Mouse (Mus musculus) MEL (cell line): ENCODE data around the gene Prkci. TPM values are rescaled to one million over a fixed set of nuclear protein-coding genes. Genes with fewer than 3 reads are reported as not detected.

Experiments
- DNase-seq: peaks from one replicate; pipeline ENCODE4 v3.0.0; 2011; ENCODE audit warnings: low read depth, low spot score
- H3K27ac ChIP-seq: 2 replicates; pipeline ENCODE4 v1.5.1; 2012; ENCODE audit warnings: low read depth, mild to moderate bottlenecking, control low read depth, low read length, moderate library complexity; ENCODE audit not compliant: control insufficient read depth
- H3K27me3 ChIP-seq, 2 experiments: fragments of 150-350 bp in 1 of 2; sonication (generic) in 1 of 2; 2 replicates each; pipeline ENCODE4 v1.6.1; 2012; ENCODE audit warnings: low read length in 2 of 2, mild to moderate bottlenecking in 2 of 2, improper control_type of control experiment in 1 of 2, moderate library complexity in 1 of 2; ENCODE audit not compliant: insufficient read depth in 2 of 2, control insufficient read depth in 1 of 2
- H3K36me3 ChIP-seq, 2 experiments: 2 replicates each; pipeline ENCODE4 v1.6.1; 2012 to 2014; ENCODE audit warnings: low read length in 2 of 2, improper control_type of control experiment in 1 of 2, inconsistent platforms in 1 of 2, mild to moderate bottlenecking in 1 of 2; ENCODE audit not compliant: insufficient read depth in 2 of 2, control insufficient read depth in 1 of 2
- H3K4me1 ChIP-seq, 2 experiments: fragments of 150-350 bp in 1 of 2; sonication (generic) in 1 of 2; 2 replicates each; pipeline ENCODE4 v1.6.1; 2012; ENCODE audit warnings: low read length in 2 of 2, improper control_type of control experiment in 1 of 2, mild to moderate bottlenecking in 1 of 2; ENCODE audit not compliant: insufficient read depth in 2 of 2, control insufficient read depth in 1 of 2
- H3K4me3 ChIP-seq, 2 experiments: fragments of 150-350 bp in 1 of 2; sonication (generic) in 1 of 2; 2 replicates each; pipeline ENCODE4 v1.5.1; 2012; ENCODE audit warnings: low read depth in 2 of 2, low read length in 2 of 2, mild to moderate bottlenecking in 2 of 2, moderate library complexity in 2 of 2, control low read depth in 1 of 2, improper control_type of control experiment in 1 of 2; ENCODE audit not compliant: control insufficient read depth in 1 of 2, insufficient read depth in 1 of 2
- H3K79me2 ChIP-seq: 2 replicates; pipeline ENCODE4 v1.6.1; 2012; ENCODE audit warnings: mild to moderate bottlenecking, low read length, moderate library complexity; ENCODE audit not compliant: control insufficient read depth, poor library complexity, insufficient read depth
- H3K9ac ChIP-seq: 2 replicates; pipeline ENCODE4 v1.6.1; 2012; ENCODE audit warnings: low read depth, mild to moderate bottlenecking, control low read depth, low read length, moderate library complexity; ENCODE audit not compliant: control insufficient read depth, poor library complexity, severe bottlenecking
- H3K9me3 ChIP-seq: fragments of 150-350 bp; sonication (generic); replicated peaks from 2 replicates; pipeline ENCODE4 v1.6.1; 2012; ENCODE audit warnings: mild to moderate bottlenecking, low read length, improper control_type of control experiment, moderate library complexity; ENCODE audit not compliant: insufficient read depth
- BHLHE40 ChIP-seq: IDR thresholded peaks from 2 replicates; pipeline ENCODE4 v1.6.1; 2012; ENCODE audit warnings: low read depth, mild to moderate bottlenecking, inconsistent platforms, low read length, improper control_type of control experiment, borderline replicate concordance
- CHD1 ChIP-seq: IDR thresholded peaks from 2 replicates; pipeline ENCODE4 v1.6.1; 2012; ENCODE audit warnings: low read depth, mild to moderate bottlenecking, inconsistent platforms, low read length, improper control_type of control experiment
- CHD2 ChIP-seq: IDR thresholded peaks from 2 replicates; pipeline ENCODE4 v1.6.1; 2011; ENCODE audit warnings: low read length, improper control_type of control experiment
- EP300 ChIP-seq, 2 experiments: IDR thresholded peaks; 2 replicates each; pipeline ENCODE4 v1.6.1; 2011; ENCODE audit warnings: improper control_type of control experiment in 2 of 2, low read length in 2 of 2, low read depth in 1 of 2, mild to moderate bottlenecking in 1 of 2
- GABPA ChIP-seq: IDR thresholded peaks from 2 replicates; pipeline ENCODE4 v1.6.1; 2012; ENCODE audit warnings: low read depth, mild to moderate bottlenecking, inconsistent platforms, low read length, improper control_type of control experiment, moderate library complexity
- GATA1 ChIP-seq: IDR thresholded peaks from 2 replicates; pipeline ENCODE4 v1.6.1; 2011; ENCODE audit warnings: low read depth, low read length, improper control_type of control experiment
- JUND ChIP-seq: IDR thresholded peaks from 2 replicates; pipeline ENCODE4 v1.6.1; 2011; ENCODE audit warnings: low read depth, mild to moderate bottlenecking, improper control_type of control experiment, low read length
- KAT2A ChIP-seq: conservative IDR thresholded peaks from 2 replicates; pipeline ENCODE4 v1.6.1; 2012; ENCODE audit warnings: low read depth, low read length, improper control_type of control experiment, inconsistent platforms
- MAZ ChIP-seq: IDR thresholded peaks from 2 replicates; pipeline ENCODE4 v1.6.1; 2012; ENCODE audit warnings: low read depth, mild to moderate bottlenecking, inconsistent platforms, low read length, improper control_type of control experiment
- MEF2A ChIP-seq: IDR thresholded peaks from 2 replicates; pipeline ENCODE4 v1.6.1; 2014; ENCODE audit warnings: low read depth, mild to moderate bottlenecking, inconsistent platforms, low read length, improper control_type of control experiment; ENCODE audit not compliant: poor library complexity, insufficient replicate concordance, severe bottlenecking; ENCODE audit errors: extremely low read depth
- MXI1 ChIP-seq: IDR thresholded peaks from 2 replicates; pipeline ENCODE4 v1.6.1; 2011; ENCODE audit warnings: mild to moderate bottlenecking, low read depth, low read length, improper control_type of control experiment
- MYB ChIP-seq: IDR thresholded peaks from 2 replicates; pipeline ENCODE4 v1.6.1; 2011; ENCODE audit warnings: mild to moderate bottlenecking, low read depth, low read length, improper control_type of control experiment
- MYC ChIP-seq: IDR thresholded peaks from 2 replicates; pipeline ENCODE4 v1.6.1; 2011; ENCODE audit warnings: low read depth, mild to moderate bottlenecking, low read length, improper control_type of control experiment, moderate library complexity
- NELFE ChIP-seq: IDR thresholded peaks from 2 replicates; pipeline ENCODE4 v1.6.1; 2011; ENCODE audit warnings: low read depth, low read length, improper control_type of control experiment
- POLR2A ChIP-seq, 2 experiments: IDR thresholded peaks; 2 replicates each; pipeline ENCODE4 v1.6.1; 2011 to 2012; ENCODE audit warnings: low read length in 2 of 2, mild to moderate bottlenecking in 2 of 2, control low read depth in 1 of 2, improper control_type of control experiment in 1 of 2, low read depth in 1 of 2, moderate library complexity in 1 of 2; ENCODE audit not compliant: control insufficient read depth in 1 of 2, insufficient read depth in 1 of 2, poor library complexity in 1 of 2
- RAD21 ChIP-seq: IDR thresholded peaks from 2 replicates; pipeline ENCODE4 v1.6.1; 2011; ENCODE audit warnings: mild to moderate bottlenecking, low read depth, low read length, improper control_type of control experiment
- RCOR1 ChIP-seq: IDR thresholded peaks from 2 replicates; pipeline ENCODE4 v1.6.1; 2012; ENCODE audit warnings: low read depth, mild to moderate bottlenecking, inconsistent platforms, low read length, improper control_type of control experiment
- TAL1 ChIP-seq: IDR thresholded peaks from 2 replicates; pipeline ENCODE4 v1.6.1; 2012; ENCODE audit warnings: mild to moderate bottlenecking, inconsistent platforms, low read length, moderate library complexity, mixed read lengths
- TBP ChIP-seq: IDR thresholded peaks from 2 replicates; pipeline ENCODE4 v1.8.0; 2011; ENCODE audit warnings: low read depth, low read length, improper control_type of control experiment
- TCF12 ChIP-seq: IDR thresholded peaks from 2 replicates; pipeline ENCODE4 v1.6.1; 2014; ENCODE audit warnings: low read depth, mild to moderate bottlenecking, inconsistent platforms, low read length, improper control_type of control experiment, moderate library complexity
- USF1 ChIP-seq: IDR thresholded peaks from 2 replicates; pipeline ENCODE4 v1.6.1; 2014; ENCODE audit warnings: low read depth, mild to moderate bottlenecking, inconsistent platforms, low read length, improper control_type of control experiment, moderate library complexity
- ZC3H11A ChIP-seq: IDR thresholded peaks from 2 replicates; pipeline ENCODE4 v1.6.1; 2012; ENCODE audit warnings: low read depth, mild to moderate bottlenecking, inconsistent platforms, low read length, improper control_type of control experiment
- ZKSCAN1 ChIP-seq: IDR thresholded peaks from 2 replicates; pipeline ENCODE4 v1.6.1; 2012; ENCODE audit warnings: low read depth, mild to moderate bottlenecking, inconsistent platforms, low read length, improper control_type of control experiment, moderate library complexity
- ZNF384 ChIP-seq: IDR thresholded peaks from 2 replicates; pipeline ENCODE4 v1.6.1; 2012; ENCODE audit warnings: low read depth, mild to moderate bottlenecking, inconsistent platforms, low read length, improper control_type of control experiment
- polyA plus RNA-seq, 2 experiments: library from polyadenylated mRNA; stranded (reverse) in 1 of 2; unstranded in 1 of 2; fragments of >175 nt in 1 of 2; fragments of >200 nt in 1 of 2; gene quantifications; 2 replicates each; pipeline versions ENCODE4 v1.2.1 to v1.2.4; 2012; ENCODE audit warnings: low replicate concordance in 2 of 2, low read depth in 1 of 2; ENCODE audit not compliant: insufficient read length in 2 of 2, insufficient read depth in 1 of 2, missing spikeins in 1 of 2
- total RNA-seq: library from RNA; depleted of rRNA; stranded (reverse); fragments of 300-350 nt; gene quantifications from 2 replicates; pipeline ENCODE4 v1.2.3, GENCODE M21; 2012

Prkci gene
- total and polyA plus RNA-seq, 3 experiments: 9.0 to 18.3 TPM; not detected in 1

DNA sequence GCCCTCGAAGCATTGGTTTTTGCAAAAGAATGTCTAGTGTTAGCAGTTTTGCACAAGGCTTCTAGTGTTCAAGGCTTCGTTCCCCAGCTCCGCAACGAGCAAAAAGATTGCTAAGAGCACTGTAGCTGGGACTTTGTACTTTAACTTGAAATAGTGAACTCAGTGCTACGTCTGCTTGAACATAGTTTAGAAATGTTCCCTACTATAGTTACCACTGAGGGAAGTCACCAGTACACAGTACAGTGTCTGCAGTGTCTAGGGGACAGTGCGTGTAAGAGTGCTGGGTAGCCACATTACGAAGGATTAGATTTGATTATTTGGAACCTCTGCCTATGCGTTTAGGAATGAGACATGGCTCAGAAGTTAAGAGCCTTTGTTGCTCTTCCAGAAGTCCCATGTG is 32.2 kb downstream of the Prkci start:
- Histone ChIP-seq H3K27ac (no peak overlapping the region), H3K9me3 (no peaks in the 10 kb centered on the region), H3K4me3 (no peak overlapping the region), H3K79me2 (no peaks in the 10 kb centered on the region), H3K9ac (no peak overlapping the region), H3K4me1 (no peaks in the 10 kb centered on the region), H3K27me3 (no peaks in the 10 kb centered on the region), H3K36me3 (no peaks in the 10 kb centered on the region)
- TF ChIP-seq MYC (no peak), MXI1 (no peak), ZKSCAN1 (no peak)
- no peak for DNase-seq

DNA sequence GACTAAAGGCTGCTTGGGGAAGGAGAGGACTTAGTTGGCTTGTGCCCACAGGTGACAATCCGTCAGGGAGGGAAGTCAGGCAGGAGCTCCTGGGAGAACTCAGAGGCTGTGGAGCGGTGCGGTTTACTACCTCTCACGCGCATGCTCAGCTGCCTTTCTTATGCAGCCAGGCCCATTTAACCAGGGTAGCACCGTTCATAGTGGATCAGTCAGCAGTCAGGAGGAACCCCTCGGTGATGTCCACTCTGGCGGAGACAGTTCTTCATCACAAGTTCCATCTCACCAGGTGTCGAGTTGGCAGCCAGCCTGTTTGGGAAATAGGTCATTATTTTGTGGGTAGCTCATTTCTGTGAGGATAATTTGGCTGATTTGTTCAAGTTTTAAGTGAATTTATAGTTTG is 36.1 kb downstream of the Prkci start:
- no peak overlapping the region for H3K4me3 ChIP-seq
- H3K9ac ChIP-seq: no peak overlapping the region
- no peaks in the 10 kb centered on the region for H3K79me2 ChIP-seq
- H3K27me3 ChIP-seq: no peaks in the 10 kb centered on the region
- no peak for TF ChIP-seq MYC
- TF ChIP-seq ZKSCAN1: no peak
- TF ChIP-seq EP300 (IDR thresholded peaks at IDR 0.05; ENCODE audit: low read depth in 1 of 2, low read length in 2 of 2): no peak
- TF ChIP-seq CHD2: no peak
- no peak for TF ChIP-seq RAD21
- no peak for TF ChIP-seq USF1
- no peak for TF ChIP-seq BHLHE40
- no peak for TF ChIP-seq CHD1
- TF ChIP-seq ZNF384: no peak
- no peak for DNase-seq
- no peaks in the 10 kb centered on the region for H3K4me1 ChIP-seq
- H3K36me3 ChIP-seq: no peaks in the 10 kb centered on the region
- H3K27ac ChIP-seq: no peak overlapping the region
- no peaks in the 10 kb centered on the region for H3K9me3 ChIP-seq

DNA sequence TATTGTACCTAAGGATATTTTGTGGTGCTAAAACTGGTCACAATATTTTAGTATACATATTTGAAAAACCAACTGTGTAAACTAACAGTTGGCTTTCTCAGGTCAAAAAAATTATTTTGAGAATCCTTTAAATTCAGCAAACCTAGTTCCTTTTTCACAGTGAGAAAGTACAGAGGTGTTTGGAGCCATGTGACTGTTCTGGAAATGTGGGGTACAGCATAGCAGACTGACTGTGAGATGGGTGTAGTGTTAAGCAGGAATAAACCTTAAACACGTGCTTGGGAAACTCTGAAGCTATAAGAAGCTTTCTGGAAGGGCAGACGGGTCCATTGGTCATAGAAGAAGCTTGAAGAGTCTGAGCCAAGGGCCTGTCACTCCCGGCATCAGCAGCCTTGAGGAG is 38.1 kb downstream of the Prkci start:
- H3K79me2 ChIP-seq: no peaks in the 10 kb centered on the region
- H3K9ac ChIP-seq: no peak overlapping the region
- TF ChIP-seq EP300 (IDR thresholded peaks at IDR 0.05; ENCODE audit: low read depth in 1 of 2, low read length in 2 of 2) (no peak), ZC3H11A (no peak), GATA1 (no peak), TCF12 (no peak), MAZ (no peak), TAL1 (no peak), MYB (no peak), GABPA (no peak), CHD1 (no peak), CHD2 (no peak), TBP (no peak), POLR2A (IDR thresholded peaks at IDR 0.05; ENCODE audit: control insufficient read depth in 1 of 2, insufficient read depth in 1 of 2, low read depth in 1 of 2, low read length in 2 of 2, poor library complexity in 1 of 2) (no peak), MEF2A (no peak), KAT2A (no peak), NELFE (no peak), RCOR1 (no peak), JUND (no peak), RAD21 (no peak)
- no peak overlapping the region for H3K27ac ChIP-seq
- no peaks in the 10 kb centered on the region for H3K9me3 ChIP-seq
- H3K27me3 ChIP-seq: no peaks in the 10 kb centered on the region
- no peak overlapping the region for H3K4me3 ChIP-seq
- no peaks in the 10 kb centered on the region for H3K36me3 ChIP-seq
- DNase-seq: no peak
- H3K4me1 ChIP-seq: no peaks in the 10 kb centered on the region
